Mouse (Mus musculus) E14TG2a.4 (cell line): ENCODE data around the gene Il22.
"Not testable (repeated sequence)": the region's sequence is repeated elsewhere in the genome, so short reads cannot be mapped to it uniquely, and the experiment has no call there.

Experiments
- H3K27me3 ChIP-seq: 2 replicates; pipeline ENCODE4 v1.6.1; 2014; ENCODE audit warnings: low read length, control low read depth; ENCODE audit not compliant: insufficient read depth
- H3K36me3 ChIP-seq: 2 replicates; pipeline ENCODE4 v1.6.1; 2014; ENCODE audit warnings: low read length, control low read depth; ENCODE audit not compliant: insufficient read depth
- H3K4me1 ChIP-seq: replicated peaks from 2 replicates; pipeline ENCODE4 v1.6.1; 2014; ENCODE audit warnings: low read depth, low read length, control low read depth
- H3K4me3 ChIP-seq: replicated peaks from 2 replicates; pipeline ENCODE4 v1.5.1; 2014; ENCODE audit warnings: mild to moderate bottlenecking, low read length
- H3K9me3 ChIP-seq: 2 replicates; pipeline ENCODE4 v1.6.1; 2014; ENCODE audit warnings: low read length, control low read depth
- CTCF ChIP-seq: conservative IDR thresholded peaks from 2 replicates; pipeline ENCODE4 v1.5.1; 2014; ENCODE audit warnings: low read length
- NANOG ChIP-seq: IDR thresholded peaks from 2 replicates; pipeline ENCODE4 v1.6.1; 2014; ENCODE audit warnings: borderline replicate concordance, low read length, mixed read lengths
- POU5F1 ChIP-seq: IDR thresholded peaks from 2 replicates; pipeline ENCODE4 v1.6.1; 2014; ENCODE audit warnings: low read length, borderline replicate concordance

Il22 gene

DNA sequence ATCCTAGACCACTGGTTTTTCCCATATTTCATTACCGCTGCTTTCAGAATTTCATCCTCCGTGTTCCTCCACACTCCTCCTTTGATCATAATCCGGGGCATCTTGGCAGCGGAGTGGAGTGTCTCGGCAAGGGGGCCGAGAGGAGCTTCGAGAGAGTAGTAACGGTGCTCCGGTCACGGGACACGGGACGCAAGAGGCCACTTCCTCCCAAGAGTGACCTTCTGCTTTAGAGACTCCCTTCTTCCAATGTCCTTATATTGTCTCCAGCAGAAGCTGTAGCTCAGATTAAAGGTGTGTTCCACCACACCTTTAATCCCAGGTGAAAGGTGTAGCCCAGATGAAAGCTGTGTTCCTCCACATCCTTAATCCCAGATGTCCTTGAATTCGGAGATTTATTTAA is 35.9 kb downstream of the Il22 start, which contains the start of gene Gm32717:
TSS of gene Gm32717 (minus strand) at position 101 of the 400 bp plus-strand sequence.
- not testable (repeated sequence) for H3K4me3 ChIP-seq, H3K36me3 ChIP-seq, H3K27me3 ChIP-seq, H3K4me1 ChIP-seq, H3K9me3 ChIP-seq

DNA sequence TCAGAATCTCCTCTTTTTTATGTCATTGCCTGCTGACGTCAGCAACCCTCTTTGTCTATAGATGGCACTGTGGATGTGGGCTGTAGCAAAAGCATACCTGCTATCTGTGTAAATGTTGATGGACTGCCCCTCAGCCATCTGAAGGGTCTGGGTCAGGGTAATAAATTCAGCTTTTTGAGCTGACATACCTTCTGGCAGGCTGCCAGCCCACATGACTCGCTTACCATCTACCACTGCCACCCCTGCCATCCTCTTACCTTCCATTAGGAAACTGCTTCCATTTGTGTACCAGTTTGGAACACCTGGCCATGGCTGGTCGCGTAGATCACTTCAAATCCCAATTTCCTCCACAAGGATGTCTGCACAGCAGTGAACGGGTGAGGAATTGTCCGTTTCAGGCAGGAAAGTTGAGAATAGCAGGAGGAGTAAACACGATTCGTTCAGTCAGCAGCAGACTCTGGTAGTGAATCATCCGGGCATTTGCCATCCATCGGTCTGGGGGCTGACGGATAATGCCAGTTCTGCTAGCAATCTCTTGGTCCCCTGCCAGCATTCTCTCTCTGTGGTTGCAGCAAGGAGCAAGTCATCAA is 44.4 kb downstream of the Il22 start:
- not testable (repeated sequence) for H3K4me3 ChIP-seq, H3K27me3 ChIP-seq, H3K4me1 ChIP-seq, H3K36me3 ChIP-seq
- H3K9me3 ChIP-seq: peaks cover 25% of the 10 kb centered on the region

- TF ChIP-seq POU5F1: no peak
- TF ChIP-seq CTCF: no peak; the same call in 1 of the 2 replicates
- no peak for TF ChIP-seq NANOG
- Histone ChIP-seq H3K27me3 (no peaks in the 10 kb centered on the region), H3K36me3 (no peaks in the 10 kb centered on the region), H3K4me1 (no peaks in the 10 kb centered on the region), H3K9me3 (peaks cover 25% of the 10 kb centered on the region), H3K4me3 (no peak overlapping the region)
Measured at GRCm38 (mm10) chr10:118250852-118251295, 46.1 kb downstream of the Il22 start.

- H3K27me3 ChIP-seq, H3K4me1 ChIP-seq, H3K4me3 ChIP-seq, H3K36me3 ChIP-seq, H3K9me3 ChIP-seq: not testable (repeated sequence)
Measured at GRCm38 (mm10) chr10:118258388-118258787, 53.6 kb downstream of the Il22 start, which contains the start of gene Gm32802. Gene Gm32802 (plus strand): TSS chr10:118258688.
